Mouse (Mus musculus) spleen, postnatal 36 days (tissue): ENCODE measurements at regions not wholly inside any gene's neighbourhood (a gene's known extent, or its start where the extent isn't known, plus 50 kb on each side); places are given as distances from the start of the nearest gene placed in this dataset.

ENCODE experiments used
- DNase-seq, 2 experiments: peaks; one replicate each; pipeline ENCODE4 v3.0.0; 2022; ENCODE audit warnings: low spot score in 2 of 2, mixed read lengths in 1 of 2

- no peak for DNase-seq
Measured at GRCm38 (mm10) chr6:91619009-91619408, 64.8 kb upstream of the Slc6a6 start.

DNA sequence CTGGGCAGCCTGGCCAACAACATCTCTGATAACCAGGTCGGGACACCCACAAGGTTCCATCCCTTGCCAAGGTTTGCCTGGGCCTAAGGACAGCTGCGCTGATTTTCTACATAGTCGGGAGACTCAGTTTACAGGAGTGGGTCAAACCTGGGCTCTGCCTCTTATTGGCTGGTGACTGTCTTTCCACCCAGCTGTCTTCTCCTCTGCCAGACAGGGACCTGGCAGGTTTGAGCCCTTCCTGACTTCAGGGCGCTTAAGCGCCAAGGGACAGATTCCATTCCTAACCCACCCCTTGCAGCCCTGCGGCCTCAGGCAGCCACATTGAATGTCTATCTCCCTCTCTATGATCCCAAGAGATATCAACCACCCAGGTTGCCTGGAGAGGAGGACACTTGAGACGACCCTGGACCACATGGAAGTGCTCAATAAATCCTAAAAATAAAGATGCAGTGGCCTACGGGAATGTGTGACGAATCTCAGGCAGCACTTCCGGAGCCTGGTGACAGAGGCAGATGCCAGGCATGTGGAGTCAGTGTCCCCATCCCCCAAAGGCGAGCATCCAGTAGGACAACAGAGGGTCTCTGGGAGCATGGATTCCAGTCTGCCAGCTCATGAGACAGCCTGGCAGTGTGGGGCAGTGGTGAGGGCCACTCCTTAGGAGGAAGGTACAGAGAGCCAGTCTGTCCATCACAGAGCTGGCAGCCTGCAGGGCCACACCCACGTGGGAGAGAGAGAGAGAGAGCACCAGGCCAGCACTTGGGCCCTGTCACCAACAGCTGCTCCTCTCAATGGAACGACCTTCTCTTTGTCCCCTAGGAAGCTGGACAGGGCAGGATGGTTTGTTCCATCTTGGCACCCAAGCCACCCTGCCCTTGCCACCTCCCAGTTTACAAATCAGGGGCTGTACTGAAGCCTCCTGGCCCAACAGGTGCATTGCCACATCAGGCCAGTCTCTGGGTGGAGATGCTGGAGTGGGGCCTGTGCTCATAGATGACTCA lies 63.8 kb upstream of the Slc6a6 start:
- no peak for DNase-seq

DNA sequence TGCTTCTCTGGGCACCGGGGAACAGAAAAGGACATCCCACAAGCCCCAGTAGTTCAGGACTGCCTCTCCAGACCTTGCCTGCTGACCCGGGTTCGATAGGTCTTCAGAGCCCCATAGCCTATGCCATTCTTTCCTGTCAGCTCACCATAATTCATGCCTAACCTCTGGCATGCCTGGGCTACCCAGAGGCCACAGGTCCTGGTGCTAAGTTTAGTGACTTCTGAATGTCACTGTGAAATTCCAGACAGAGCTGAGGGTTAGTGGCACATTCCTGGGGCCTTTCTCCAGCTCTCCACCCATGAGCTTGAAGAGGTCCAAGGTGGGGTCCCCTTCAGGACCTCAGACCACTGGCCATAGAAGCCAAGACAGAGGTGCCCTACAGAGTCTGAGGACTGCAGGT lies 62.4 kb upstream of the Slc6a6 start:
- no peak for DNase-seq

DNA sequence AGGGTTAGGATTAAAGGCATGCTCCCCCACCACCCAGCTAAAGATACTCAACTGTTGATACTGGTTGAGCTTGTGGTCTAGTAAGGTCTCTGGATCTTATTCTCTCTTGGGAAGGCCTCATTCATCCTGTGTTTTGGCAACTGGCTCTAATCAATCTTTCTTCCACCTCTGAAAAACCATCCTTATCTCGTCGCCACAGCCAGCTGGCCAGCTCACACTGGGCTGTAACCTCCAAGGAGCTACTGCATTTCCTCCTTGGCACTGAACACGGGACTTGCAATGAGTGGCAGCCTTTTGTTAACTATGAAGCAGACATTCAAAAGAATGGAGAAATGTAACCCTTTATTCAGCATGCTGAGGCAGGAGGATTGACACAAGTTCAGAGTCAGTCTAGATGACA lies 61.4 kb upstream of the Slc6a6 start:
- no peak for DNase-seq

DNA sequence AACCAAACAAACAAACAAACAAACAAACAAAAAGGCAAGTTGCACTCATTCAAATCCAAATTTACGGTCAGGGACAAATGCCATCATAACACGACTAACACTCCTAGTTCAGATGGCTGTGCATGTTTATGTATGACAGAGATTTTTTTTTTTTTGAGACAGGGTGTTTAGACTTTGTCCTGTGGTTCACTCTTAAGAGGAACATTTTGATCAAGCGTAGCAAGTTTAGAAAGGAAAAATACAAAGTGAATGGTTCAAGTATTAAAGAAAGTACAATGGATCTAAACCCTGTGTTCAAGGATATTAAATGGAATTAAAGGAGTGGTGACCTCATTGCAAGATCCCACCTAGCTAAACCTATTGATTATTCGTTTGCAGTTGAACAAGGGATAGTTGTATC lies 60.2 kb upstream of the Slc6a6 start:
- DNase-seq: no peak

- no peak for DNase-seq
Measured at GRCm38 (mm10) chr6:91629230-91629629, 54.6 kb upstream of the Slc6a6 start.

GRCm38 (mm10) chr6:91631261-91631660 lies 52.6 kb upstream of the Slc6a6 start:
- DNase-seq: no peak
